Mouse (Mus musculus): ENCODE data around the gene Snrnp35.

The Snrnp35 gene

GRCm38 (mm10) chr5:124536776-124537175 is 53.8 kb downstream of the Snrnp35 start:
- DNase-seq (ENCODE audit: low read depth in 1 of 2, low spot score in 2 of 2): no peak

GRCm38 (mm10) chr5:124538813-124539792 is 56.2 kb downstream of the Snrnp35 start:
- peak; percentile 34 to 44 for DNase-seq (ENCODE audit: low read depth in 1 of 2, low spot score in 2 of 2)

GRCm38 (mm10) chr5:124539905-124540304 is 57.0 kb downstream of the Snrnp35 start:
- DNase-seq (ENCODE audit: low read depth in 1 of 2, low spot score in 2 of 2): no peak

- peak; percentile 90 for DNase-seq (ENCODE audit: low read depth in 1 of 2, low spot score in 2 of 2)
Measured at GRCm38 (mm10) chr5:124540383-124540786, 57.5 kb downstream of the Snrnp35 start, which contains the start of gene Tmed2. Tmed2 (plus strand) TSS chr5:124540695.
